24 mouse cellular contexts compared by ENCODE assay signal in the genomic region with DNA sequence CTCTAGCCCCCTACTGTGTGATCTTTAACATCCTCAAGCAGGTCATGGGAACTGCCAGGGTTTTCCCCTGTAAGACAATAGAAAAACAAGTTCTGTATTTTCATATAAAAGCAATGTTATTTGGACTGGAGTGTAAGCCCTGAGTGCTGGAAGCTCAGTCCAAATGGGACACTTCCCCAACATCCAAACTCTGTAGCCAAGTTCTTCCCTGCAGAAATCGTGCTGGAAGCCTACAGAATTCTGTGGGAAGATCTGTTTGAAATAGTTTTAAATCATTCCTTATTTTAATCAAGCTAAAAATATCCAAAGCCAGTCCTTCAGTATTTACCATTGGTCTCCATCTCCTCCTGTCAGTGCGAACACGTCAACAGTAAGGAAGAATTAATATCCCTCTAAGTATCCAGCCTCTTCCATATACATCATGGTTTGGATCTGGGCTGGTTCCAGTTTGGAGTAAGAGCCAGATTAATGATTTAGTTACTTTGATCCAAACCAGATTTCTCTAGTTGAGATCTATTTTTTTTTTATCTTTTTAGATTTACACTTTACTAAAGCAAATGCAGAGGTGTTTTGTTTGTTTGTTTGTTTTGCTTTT.
DNase-seq lines count a peak whose midpoint lies in the region; ATAC-seq and TF ChIP-seq lines count a peak whose summit lies in the region.
"Had no signal": no experiment of that assay in that cellular context is flagged by ENCODE, and none has a peak within 500 bp of the region (broad histone marks: within the 10 kb centered on the region; RNA-seq: fewer than 3 reads in every experiment).

No protein-coding gene starts in this region.

- 0 out of 2 replicates have a peak, but pooled peaks cover 5% of the 10 kb centered on the region for H3K4me1 ChIP-seq in stomach, embryonic 15.5 days
- H3K4me1 ChIP-seq in stomach, postnatal 0 days (replicated peaks; ENCODE audit: control insufficient read depth, insufficient read depth): no peaks in the 10 kb centered on the region
- no peaks in the 10 kb centered on the region for H3K4me1 ChIP-seq in stomach, embryonic 16.5 days (ENCODE audit: control insufficient read depth, insufficient read depth, low read length)
- no peaks in the 10 kb centered on the region for H3K4me1 ChIP-seq in hindbrain, embryonic 10.5 days (replicated peaks)
- H3K4me1 ChIP-seq: embryonic facial prominence, embryonic 10.5 days; embryonic facial prominence, embryonic 12.5 days; forebrain, embryonic 12.5 days had no signal

- H3K9me3 ChIP-seq in stomach, embryonic 15.5 days: no peaks in the 10 kb centered on the region
- H3K9me3 ChIP-seq in stomach, postnatal 0 days (ENCODE audit: control insufficient read depth, low read length): no peaks in the 10 kb centered on the region
- H3K9me3 ChIP-seq in stomach, embryonic 16.5 days (replicated peaks; ENCODE audit: control insufficient read depth, low read length): no peaks in the 10 kb centered on the region
- H3K9me3 ChIP-seq in hindbrain, embryonic 10.5 days: no peaks in the 10 kb centered on the region
- H3K9me3 ChIP-seq: embryonic facial prominence, embryonic 10.5 days; embryonic facial prominence, embryonic 12.5 days; forebrain, embryonic 12.5 days had no signal

- TF ChIP-seq CTCF in stomach, postnatal 0 days (IDR thresholded peaks at IDR 0.05; ENCODE audit: low read depth): no peak

- peak overlapping the region; percentile 44; the same call in 1 of the 2 replicates for H3K27ac ChIP-seq in stomach, embryonic 15.5 days
- H3K27ac ChIP-seq in stomach, postnatal 0 days (replicated peaks): no peak overlapping the region
- H3K27ac ChIP-seq in stomach, embryonic 16.5 days (ENCODE audit: low read length): no peak overlapping the region
- no peak overlapping the region for H3K27ac ChIP-seq in hindbrain, embryonic 10.5 days
- H3K27ac ChIP-seq: embryonic facial prominence, embryonic 10.5 days; embryonic facial prominence, embryonic 12.5 days; forebrain, embryonic 12.5 days had no signal

- H3K9ac ChIP-seq in stomach, embryonic 15.5 days: no peak overlapping the region
- no peak overlapping the region for H3K9ac ChIP-seq in stomach, postnatal 0 days (ENCODE audit: low read length)
- no peak overlapping the region for H3K9ac ChIP-seq in stomach, embryonic 16.5 days (ENCODE audit: low read length)
- H3K9ac ChIP-seq: embryonic facial prominence, embryonic 12.5 days; forebrain, embryonic 12.5 days had no signal

- no peak overlapping the region for H3K4me2 ChIP-seq in stomach, embryonic 15.5 days
- H3K4me2 ChIP-seq in stomach, postnatal 0 days (replicated peaks; ENCODE audit: low read depth): no peak overlapping the region
- H3K4me2 ChIP-seq in stomach, embryonic 16.5 days (ENCODE audit: low read depth, low read length): no peak overlapping the region
- H3K4me2 ChIP-seq: embryonic facial prominence, embryonic 12.5 days; forebrain, embryonic 12.5 days had no signal

- WGBS in stomach, embryonic 15.5 days: 36% methylated on average over 3 of the region's 3 CpGs
- WGBS in stomach, postnatal 0 days: 34% methylated on average over 3 of the region's 3 CpGs
- 50% methylated on average over 3 of the region's 3 CpGs for WGBS in stomach, embryonic 16.5 days
- WGBS in hindbrain, embryonic 10.5 days: 84% methylated on average over 3 of the region's 3 CpGs

- no peaks in the 10 kb centered on the region for H3K36me3 ChIP-seq in stomach, embryonic 15.5 days
- H3K36me3 ChIP-seq in stomach, postnatal 0 days (ENCODE audit: control insufficient read depth, insufficient read depth, low read length): no peaks in the 10 kb centered on the region
- H3K36me3 ChIP-seq in stomach, embryonic 16.5 days (ENCODE audit: control insufficient read depth, insufficient read depth, low read length): no peaks in the 10 kb centered on the region
- H3K36me3 ChIP-seq in hindbrain, embryonic 10.5 days: no peaks in the 10 kb centered on the region
- H3K36me3 ChIP-seq: embryonic facial prominence, embryonic 10.5 days; embryonic facial prominence, embryonic 12.5 days; forebrain, embryonic 12.5 days; G1E had no signal

- ATAC-seq in frontal cortex, adult (ENCODE audit: low TSS enrichment): peak; percentile 72; the same call in 1 of the 2 replicates
- no peak for ATAC-seq in stomach, embryonic 15.5 days (ENCODE audit: insufficient read depth, low FRiP score, low read depth)
- ATAC-seq in stomach, postnatal 0 days (ENCODE audit: low FRiP score, low TSS enrichment): no peak
- peak; percentile 60; the same call in 1 of the 2 replicates for ATAC-seq in stomach, embryonic 16.5 days (ENCODE audit: insufficient read depth, low FRiP score)
- ATAC-seq: CD4-positive, CD25-positive, alpha-beta regulatory T cell, adult 4 months; forebrain, embryonic 14.5 days; forebrain, embryonic 16.5 days had no signal

- H3K4me3 ChIP-seq in stomach, embryonic 15.5 days (replicated peaks): no peak overlapping the region
- H3K4me3 ChIP-seq in stomach, postnatal 0 days (ENCODE audit: low read depth, low read length): no peak overlapping the region
- H3K4me3 ChIP-seq in stomach, embryonic 16.5 days (replicated peaks; ENCODE audit: low read length): no peak overlapping the region
- no peak overlapping the region for H3K4me3 ChIP-seq in hindbrain, embryonic 10.5 days
- H3K4me3 ChIP-seq: embryonic facial prominence, embryonic 10.5 days; embryonic facial prominence, embryonic 12.5 days; forebrain, embryonic 12.5 days had no signal

- DNase-seq in frontal cortex, postnatal 14 days (ENCODE audit: low spot score in 2 of 2): no peak
- DNase-seq in stomach, postnatal 0 days (ENCODE audit: low spot score): no peak
- no peak for DNase-seq in hindbrain, embryonic 10.5 days (ENCODE audit: low spot score)
- no peak for DNase-seq in lung, postnatal 25 days (ENCODE audit: low spot score)
- DNase-seq: adrenal gland, adult 2 months; adrenal gland, postnatal 10 days; adrenal gland, postnatal 25 days; B cell, adult 2 months; cerebellum, adult 11-12 months; cerebellum, adult 2 months; cerebellum, adult 9-10 months; cerebellum, postnatal 10 days; cerebellum, postnatal 25 days had no signal

- H3K27me3 ChIP-seq in stomach, embryonic 15.5 days (replicated peaks): no peaks in the 10 kb centered on the region
- H3K27me3 ChIP-seq in stomach, postnatal 0 days (ENCODE audit: control insufficient read depth, insufficient read depth, low read length): no peaks in the 10 kb centered on the region
- H3K27me3 ChIP-seq in stomach, embryonic 16.5 days (ENCODE audit: control insufficient read depth, insufficient read depth, low read length): no peaks in the 10 kb centered on the region
- H3K27me3 ChIP-seq in hindbrain, embryonic 10.5 days (ENCODE audit: insufficient read depth, poor library complexity, severe bottlenecking): no peaks in the 10 kb centered on the region
- H3K27me3 ChIP-seq: CH12.LX; embryonic facial prominence, embryonic 12.5 days; forebrain, embryonic 12.5 days had no signal

- TF ChIP-seq EP300 in stomach, postnatal 0 days (optimal IDR thresholded peaks at IDR 0.05): no peak

Comparison
In these comparisons a context has a peak if more than half of its experiments do, and no peak if none do; other contexts are left out.
1. ATAC-seq: peak in frontal cortex, adult (single experiment) and stomach, embryonic 16.5 days (single experiment); none in stomach, embryonic 15.5 days (single experiment) and stomach, postnatal 0 days (single experiment).